Mouse (Mus musculus) neural tube, embryonic 15.5 days (tissue): ENCODE data around the gene Itih5. TPM values are rescaled to one million over a fixed set of nuclear protein-coding genes. Genes with fewer than 3 reads are reported as not detected.
A peak's percentile ranks its signal among the peaks of the same experiment; 100 is the strongest.

Experiments
- ATAC-seq: fragments of 200-750 bp; cut with Nextera tagmentation; 2 replicates; pipeline ENCODE4 v1.8.0; 2017; ENCODE audit warnings: mild to moderate bottlenecking, moderate TSS enrichment, moderate library complexity; ENCODE audit not compliant: low FRiP score
- H3K27ac ChIP-seq: fragments of 300-500 bp; sonication (generic); replicated peaks from 2 replicates; pipeline ENCODE4 v1.5.1; 2015; ENCODE audit warnings: mild to moderate bottlenecking, inconsistent platforms
- H3K27me3 ChIP-seq: fragments of 300-500 bp; sonication (generic); replicated peaks from 2 replicates; pipeline ENCODE4 v1.6.1; 2015; ENCODE audit warnings: inconsistent platforms
- H3K36me3 ChIP-seq: fragments of 300-500 bp; sonication (generic); 2 replicates; pipeline ENCODE4 v1.6.1; 2015; ENCODE audit warnings: inconsistent platforms
- H3K4me1 ChIP-seq: fragments of 300-500 bp; sonication (generic); 2 replicates; pipeline ENCODE4 v1.6.1; 2015; ENCODE audit warnings: inconsistent platforms
- H3K4me2 ChIP-seq: fragments of 300-500 bp; sonication (generic); 2 replicates; pipeline ENCODE4 v1.6.1; 2015; ENCODE audit warnings: inconsistent platforms, mild to moderate bottlenecking, moderate library complexity
- H3K4me3 ChIP-seq: fragments of 300-500 bp; sonication (generic); replicated peaks from 2 replicates; pipeline ENCODE4 v1.5.1; 2015; ENCODE audit warnings: mild to moderate bottlenecking, inconsistent platforms
- H3K9ac ChIP-seq: fragments of 300-500 bp; sonication (generic); replicated peaks from 2 replicates; pipeline ENCODE4 v1.6.1; 2015; ENCODE audit warnings: mild to moderate bottlenecking, inconsistent platforms
- H3K9me3 ChIP-seq: fragments of 300-500 bp; sonication (generic); replicated peaks from 2 replicates; pipeline ENCODE4 v1.6.1; 2016; ENCODE audit warnings: inconsistent platforms
- WGBS: fragments of 180-500 bp; shearing (Covaris S2); methylation state at CpG from one replicate; pipeline ENCODE4 v1.1.7; 2015; ENCODE audit warnings: mixed read lengths; 5-methylcytosine and 5-hydroxymethylcytosine counted together
- polyA plus RNA-seq: library from polyadenylated mRNA; unstranded; fragments of >200 nt; fragmentation: Nextera tagmentation; extraction: Ambion mirVana; gene quantifications from 2 replicates; pipeline ENCODE4 v1.2.1, GENCODE M21; 2015

Gene Itih5
- polyA plus RNA-seq, 1 experiment from 2014 or later: 7.5 TPM

GRCm38 (mm10) chr2:10265881-10266280, 112.5 kb downstream of the Itih5 start:
- H3K4me3 ChIP-seq: no peak overlapping the region
- H3K36me3 ChIP-seq: no peaks in the 10 kb centered on the region
- no peak overlapping the region for H3K4me2 ChIP-seq
- no peaks in the 10 kb centered on the region for H3K27me3 ChIP-seq
- no peak overlapping the region for H3K27ac ChIP-seq
- H3K9me3 ChIP-seq: no peaks in the 10 kb centered on the region
- WGBS: 83% methylated on average over 5 of the region's 5 CpGs
- 0 out of 2 replicates have a peak, but pooled peaks cover 6% of the 10 kb centered on the region for H3K4me1 ChIP-seq
- ATAC-seq: no peak
- no peak overlapping the region for H3K9ac ChIP-seq

- peaks cover 10% of the 10 kb centered on the region for H3K4me1 ChIP-seq
- ATAC-seq: no peak
- no peaks in the 10 kb centered on the region for H3K9me3 ChIP-seq
- H3K4me2 ChIP-seq: no peak overlapping the region
- no peak overlapping the region for H3K9ac ChIP-seq
- H3K36me3 ChIP-seq: no peaks in the 10 kb centered on the region
- no peaks in the 10 kb centered on the region for H3K27me3 ChIP-seq
- no peak overlapping the region for H3K4me3 ChIP-seq
- 72% methylated on average over 9 of the region's 9 CpGs for WGBS
- no peak overlapping the region for H3K27ac ChIP-seq
Observed at GRCm38 (mm10) chr2:10272604-10273115, 119.3 kb downstream of the Itih5 start.

- Histone ChIP-seq H3K9me3 (no peaks in the 10 kb centered on the region), H3K27me3 (no peaks in the 10 kb centered on the region), H3K27ac (no peak overlapping the region), H3K4me1 (peaks cover 10% of the 10 kb centered on the region), H3K9ac (no peak overlapping the region), H3K4me3 (no peak overlapping the region), H3K4me2 (no peak overlapping the region), H3K36me3 (no peaks in the 10 kb centered on the region)
- WGBS: 89% methylated on average over 3 of the region's 3 CpGs
- ATAC-seq: no peak
Observed at GRCm38 (mm10) chr2:10273541-10274050, 120.2 kb downstream of the Itih5 start.

GRCm38 (mm10) chr2:10276194-10276593, 122.8 kb downstream of the Itih5 start:
- H3K36me3 ChIP-seq: no peaks in the 10 kb centered on the region
- no peaks in the 10 kb centered on the region for H3K9me3 ChIP-seq
- peak; percentile 92 for ATAC-seq
- H3K9ac ChIP-seq: no peak overlapping the region
- no peak overlapping the region for H3K4me2 ChIP-seq
- peaks cover 10% of the 10 kb centered on the region for H3K4me1 ChIP-seq
- H3K4me3 ChIP-seq: no peak overlapping the region
- no peak overlapping the region for H3K27ac ChIP-seq
- H3K27me3 ChIP-seq: no peaks in the 10 kb centered on the region
- WGBS: 39% methylated on average over 2 of the region's 2 CpGs

- peaks cover 29% of the 10 kb centered on the region for H3K27me3 ChIP-seq
- ATAC-seq: no peak
- no peak overlapping the region for H3K4me2 ChIP-seq
Observed at GRCm38 (mm10) chr2:10283686-10284085, 130.3 kb downstream of the Itih5 start.

GRCm38 (mm10) chr2:10284636-10285270, 131.4 kb downstream of the Itih5 start:
- no peak overlapping the region for H3K9ac ChIP-seq
- H3K36me3 ChIP-seq: no peaks in the 10 kb centered on the region
- no peak overlapping the region for H3K27ac ChIP-seq
- H3K4me3 ChIP-seq: no peak overlapping the region
- no peak for ATAC-seq
- 5% methylated on average over 10 of the region's 10 CpGs for WGBS
- H3K4me2 ChIP-seq: no peak overlapping the region
- 0 out of 2 replicates have a peak, but pooled peaks cover 5% of the 10 kb centered on the region for H3K4me1 ChIP-seq
- H3K27me3 ChIP-seq: peaks cover 33% of the 10 kb centered on the region
- H3K9me3 ChIP-seq: no peaks in the 10 kb centered on the region

More at GRCm38 (mm10) chr2:10283686-10284085, 130.3 kb downstream of the Itih5 start:
- H3K9ac ChIP-seq: no peak overlapping the region
- H3K4me3 ChIP-seq: no peak overlapping the region
- 0 out of 2 replicates have a peak, but pooled peaks cover 5% of the 10 kb centered on the region for H3K4me1 ChIP-seq
- H3K27ac ChIP-seq: no peak overlapping the region
- WGBS: 36% methylated on average over 5 of the region's 5 CpGs
- H3K36me3 ChIP-seq: no peaks in the 10 kb centered on the region
- H3K9me3 ChIP-seq: no peaks in the 10 kb centered on the region

- H3K4me3 ChIP-seq: no peak overlapping the region
- 26% methylated on average over 13 of the region's 13 CpGs for WGBS
Observed at GRCm38 (mm10) chr2:10285975-10286374, 132.6 kb downstream of the Itih5 start.

GRCm38 (mm10) chr2:10288142-10288831, 134.9 kb downstream of the Itih5 start:
- Histone ChIP-seq H3K4me1 (0 out of 2 replicates have a peak, but pooled peaks cover 5% of the 10 kb centered on the region), H3K27ac (no peak overlapping the region), H3K36me3 (no peaks in the 10 kb centered on the region), H3K27me3 (peaks cover 42% of the 10 kb centered on the region), H3K9me3 (no peaks in the 10 kb centered on the region), H3K4me2 (peak overlapping the region; percentile 40), H3K9ac (no peak overlapping the region), H3K4me3 (no peak overlapping the region)
- ATAC-seq: 0 out of 2 replicates have a peak, but pooled peaks have one; percentile 52
- whole genome bisulfite sequencing: 11% methylated on average over 12 of the region's 12 CpGs

More at GRCm38 (mm10) chr2:10285975-10286374, 132.6 kb downstream of the Itih5 start:
- Histone ChIP-seq H3K27ac (no peak overlapping the region), H3K9me3 (no peaks in the 10 kb centered on the region), H3K4me1 (0 out of 2 replicates have a peak, but pooled peaks cover 5% of the 10 kb centered on the region), H3K9ac (no peak overlapping the region), H3K27me3 (peaks cover 43% of the 10 kb centered on the region), H3K4me2 (no peak overlapping the region), H3K36me3 (no peaks in the 10 kb centered on the region)
- no peak for ATAC-seq

GRCm38 (mm10) chr2:10288881-10289280, 135.5 kb downstream of the Itih5 start:
- Histone ChIP-seq H3K27me3 (peaks cover 38% of the 10 kb centered on the region), H3K4me1 (0 out of 2 replicates have a peak, but pooled peaks cover 5% of the 10 kb centered on the region), H3K4me3 (no peak overlapping the region), H3K4me2 (no peak overlapping the region), H3K9me3 (no peaks in the 10 kb centered on the region), H3K36me3 (no peaks in the 10 kb centered on the region), H3K9ac (no peak overlapping the region), H3K27ac (no peak overlapping the region)
- no peak for ATAC-seq
- WGBS: 0% methylated on average over 1 of the region's 1 CpGs

GRCm38 (mm10) chr2:10290115-10290514, 136.7 kb downstream of the Itih5 start:
- H3K4me1 ChIP-seq: no peaks in the 10 kb centered on the region
- no peak overlapping the region for H3K27ac ChIP-seq
- H3K36me3 ChIP-seq: no peaks in the 10 kb centered on the region
- no peak overlapping the region for H3K9ac ChIP-seq
- H3K4me3 ChIP-seq: no peak overlapping the region
- peaks cover 42% of the 10 kb centered on the region for H3K27me3 ChIP-seq
- H3K9me3 ChIP-seq: no peaks in the 10 kb centered on the region
- ATAC-seq: no peak
- 82% methylated on average over 7 of the region's 7 CpGs for WGBS
- H3K4me2 ChIP-seq: no peak overlapping the region

- WGBS: 24% methylated on average over 10 of the region's 10 CpGs
- Histone ChIP-seq H3K4me1 (0 out of 2 replicates have a peak, but pooled peaks cover 4% of the 10 kb centered on the region), H3K27me3 (peaks cover 39% of the 10 kb centered on the region), H3K36me3 (no peaks in the 10 kb centered on the region), H3K27ac (no peak overlapping the region), H3K4me2 (no peak overlapping the region), H3K4me3 (no peak overlapping the region), H3K9me3 (no peaks in the 10 kb centered on the region), H3K9ac (no peak overlapping the region)
- ATAC-seq: peak; percentile 51; the same call in 1 of the 2 replicates
Observed at GRCm38 (mm10) chr2:10293556-10294206, 140.3 kb downstream of the Itih5 start.
